Mouse (Mus musculus) kidney, adult 2 months (tissue): ENCODE data around the gene Rnh1.

ENCODE experiments used
- CTCF ChIP-seq: fragments of 200-500 bp; conservative IDR thresholded peaks from 2 replicates; pipeline ENCODE4 v1.5.1; 2011; ENCODE audit warnings: low read depth, mild to moderate bottlenecking, control low read depth, low read length, moderate library complexity, mixed read lengths; ENCODE audit not compliant: insufficient read depth, insufficient read length
- POLR2A ChIP-seq: fragments of 200-500 bp; IDR thresholded peaks from one replicate; pipeline ENCODE4 v1.6.1; 2011; ENCODE audit warnings: low read depth, low read length, control low read depth

- TF ChIP-seq CTCF (no peak), POLR2A (no peak)
Observed at GRCm38 (mm10) chr7:141169300-141169699, 3.4 kb downstream of the Rnh1 start.
